Mouse (Mus musculus) heart, embryonic 16.5 days (tissue): ENCODE measurements at regions not wholly inside any gene's neighbourhood (a gene's known extent, or its start where the extent isn't known, plus 50 kb on each side); places are given as distances from the start of the nearest gene placed in this dataset.

ENCODE experiments used
- ATAC-seq: fragments of 200-750 bp; cut with Nextera tagmentation; replicated peaks from 2 replicates; pipeline ENCODE4 v1.8.0; 2017; ENCODE audit warnings: moderate number of reproducible peaks; ENCODE audit not compliant: insufficient read depth, low FRiP score; ENCODE audit errors: extremely low read depth
- H3K27ac ChIP-seq: fragments of 300-500 bp; sonication (generic); 2 replicates; pipeline ENCODE4 v1.5.1; 2014; ENCODE audit warnings: mild to moderate bottlenecking, low read length, control low read depth, moderate library complexity
- H3K27me3 ChIP-seq: fragments of 300-500 bp; sonication (generic); 2 replicates; pipeline ENCODE4 v1.6.1; 2014; ENCODE audit warnings: low read length, mixed read lengths; ENCODE audit not compliant: control insufficient read depth, insufficient read depth
- H3K36me3 ChIP-seq: fragments of 300-500 bp; sonication (generic); 2 replicates; pipeline ENCODE4 v1.6.1; 2014; ENCODE audit not compliant: control insufficient read depth, insufficient read depth
- H3K4me1 ChIP-seq: fragments of 300-500 bp; sonication (generic); 2 replicates; pipeline ENCODE4 v1.6.1; 2014; ENCODE audit warnings: low read length, mixed read lengths; ENCODE audit not compliant: control insufficient read depth, insufficient read depth
- H3K4me2 ChIP-seq: fragments of 300-500 bp; sonication (generic); 2 replicates; pipeline ENCODE4 v1.6.1; 2014; ENCODE audit warnings: low read depth, mild to moderate bottlenecking, control low read depth, low read length
- H3K4me3 ChIP-seq: fragments of 300-500 bp; sonication (generic); 2 replicates; pipeline ENCODE4 v1.5.1; 2014; ENCODE audit warnings: mild to moderate bottlenecking, control low read depth, low read length
- H3K9ac ChIP-seq: fragments of 300-500 bp; sonication (generic); 2 replicates; pipeline ENCODE4 v1.6.1; 2014; ENCODE audit warnings: low read length, control low read depth
- H3K9me3 ChIP-seq: fragments of 300-500 bp; sonication (generic); replicated peaks from 2 replicates; pipeline ENCODE4 v1.6.1; 2016; ENCODE audit warnings: low read length; ENCODE audit not compliant: control insufficient read depth
- WGBS: fragments of 180-500 bp; shearing (Covaris S2); extraction: QIAGEN DNeasy Blood & Tissue Kit; methylation state at CpG from one replicate; pipeline ENCODE4 v1.1.7; 2014; 5-methylcytosine and 5-hydroxymethylcytosine counted together

GRCm38 (mm10) chr8:30522806-30523462, 2905.6 kb upstream of the 5930422O12Rik start:
- no peak overlapping the region for H3K27ac ChIP-seq
- H3K9me3 ChIP-seq = no peaks in the 10 kb centered on the region
- H3K36me3 ChIP-seq = no peaks in the 10 kb centered on the region
- H3K27me3 ChIP-seq = no peaks in the 10 kb centered on the region
- no peak overlapping the region for H3K9ac ChIP-seq
- no peaks in the 10 kb centered on the region for H3K4me1 ChIP-seq
- no peak overlapping the region for H3K4me3 ChIP-seq
- H3K4me2 ChIP-seq = no peak overlapping the region
- 48% methylated on average over 10 of the region's 10 CpGs for WGBS
- no peak for ATAC-seq

GRCm38 (mm10) chr8:30532862-30533500, 2895.5 kb upstream of the 5930422O12Rik start:
- WGBS = 50% methylated on average over 3 of the region's 3 CpGs
- H3K4me3 ChIP-seq = no peak overlapping the region
- H3K36me3 ChIP-seq = no peaks in the 10 kb centered on the region
- no peak for ATAC-seq
- H3K9ac ChIP-seq = no peak overlapping the region
- H3K27me3 ChIP-seq = no peaks in the 10 kb centered on the region
- no peak overlapping the region for H3K27ac ChIP-seq
- H3K4me1 ChIP-seq = no peaks in the 10 kb centered on the region
- no peaks in the 10 kb centered on the region for H3K9me3 ChIP-seq
- H3K4me2 ChIP-seq = no peak overlapping the region

GRCm38 (mm10) chr8:30533501-30533870, 2895.0 kb upstream of the 5930422O12Rik start:
- no peak for ATAC-seq
- no peaks in the 10 kb centered on the region for H3K27me3 ChIP-seq
- H3K4me2 ChIP-seq = no peak overlapping the region
- no peak overlapping the region for H3K4me3 ChIP-seq
- H3K9me3 ChIP-seq = no peaks in the 10 kb centered on the region
- whole genome bisulfite sequencing = 76% methylated on average over 3 of the region's 3 CpGs
- no peaks in the 10 kb centered on the region for H3K36me3 ChIP-seq
- H3K4me1 ChIP-seq = no peaks in the 10 kb centered on the region
- H3K9ac ChIP-seq = no peak overlapping the region
- H3K27ac ChIP-seq = no peak overlapping the region

DNA sequence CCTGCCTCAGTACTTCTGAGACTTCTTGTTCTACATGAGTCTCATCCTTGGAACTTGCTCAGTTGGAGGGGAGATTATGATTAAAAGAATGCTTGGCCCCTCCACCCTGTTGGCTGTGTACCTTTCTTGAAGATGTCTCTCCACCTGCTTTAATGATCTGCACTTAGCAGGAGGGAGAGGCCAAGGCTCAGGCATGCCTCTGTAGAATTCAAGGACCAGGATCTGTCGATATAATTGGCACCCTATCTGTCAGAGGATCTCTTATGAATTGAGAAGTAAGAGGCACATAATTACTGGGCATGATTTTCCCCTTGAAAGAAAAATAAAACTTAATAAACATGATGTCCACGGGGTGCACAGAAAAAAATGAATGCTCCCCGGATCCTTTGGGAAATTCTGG, 2893.1 kb upstream of the 5930422O12Rik start:
- Histone ChIP-seq H3K4me1 (no peaks in the 10 kb centered on the region), H3K4me2 (no peak overlapping the region), H3K4me3 (no peak overlapping the region), H3K27me3 (no peaks in the 10 kb centered on the region), H3K36me3 (no peaks in the 10 kb centered on the region), H3K27ac (no peak overlapping the region), H3K9ac (no peak overlapping the region), H3K9me3 (no peaks in the 10 kb centered on the region)
- WGBS = 70% methylated on average over 3 of the region's 3 CpGs
- ATAC-seq = no peak

DNA sequence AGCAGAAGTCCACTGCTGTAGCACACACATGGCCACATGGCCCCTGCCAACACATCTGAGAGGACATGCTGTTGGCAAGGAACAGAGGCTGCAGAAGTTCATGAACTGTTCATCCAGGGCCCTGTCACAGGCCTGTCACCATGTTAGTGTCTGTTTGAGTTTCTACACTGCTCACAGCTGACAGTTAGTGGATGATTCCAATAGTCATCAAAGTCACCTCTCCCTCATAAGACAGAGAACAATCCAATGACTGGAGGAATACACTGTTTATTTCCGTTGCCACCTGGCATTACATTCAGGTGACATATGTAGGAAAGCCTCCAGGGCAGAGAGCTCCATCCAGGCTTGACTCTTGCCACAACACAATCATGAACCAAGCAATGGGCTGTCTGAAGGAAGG, 2886.3 kb upstream of the 5930422O12Rik start:
- Histone ChIP-seq H3K36me3 (no peaks in the 10 kb centered on the region), H3K4me2 (no peak overlapping the region), H3K4me1 (no peaks in the 10 kb centered on the region), H3K27me3 (no peaks in the 10 kb centered on the region), H3K4me3 (no peak overlapping the region), H3K27ac (no peak overlapping the region), H3K9ac (no peak overlapping the region), H3K9me3 (no peaks in the 10 kb centered on the region)
- WGBS = 76% methylated on average over 1 of the region's 1 CpGs
- no peak for ATAC-seq

DNA sequence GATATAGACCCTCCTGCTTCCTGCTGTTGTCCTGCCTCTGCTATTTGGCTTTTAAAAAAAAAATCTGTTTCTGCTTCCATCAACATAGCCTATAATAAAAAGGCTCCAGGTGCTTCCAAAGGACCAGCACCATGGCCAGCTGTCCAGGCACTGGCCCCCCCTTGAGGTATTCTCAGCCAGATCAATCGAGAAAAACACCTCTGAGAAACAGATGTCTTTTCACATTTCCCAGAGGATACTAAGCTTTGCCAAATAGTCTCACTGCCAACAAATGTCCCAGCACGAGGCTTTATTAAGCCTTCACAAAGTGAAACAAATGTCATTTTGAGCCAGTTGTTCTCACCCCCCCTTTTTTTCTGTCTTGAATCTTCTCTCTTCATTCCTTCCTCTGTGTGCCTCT, 2880.7 kb upstream of the 5930422O12Rik start:
- Histone ChIP-seq H3K4me1 (no peaks in the 10 kb centered on the region), H3K36me3 (no peaks in the 10 kb centered on the region), H3K4me2 (no peak overlapping the region), H3K9me3 (no peaks in the 10 kb centered on the region), H3K27ac (no peak overlapping the region), H3K4me3 (no peak overlapping the region), H3K27me3 (no peaks in the 10 kb centered on the region), H3K9ac (no peak overlapping the region)
- WGBS = 14% methylated on average over 2 of the region's 2 CpGs
- ATAC-seq = no peak

- H3K4me2 ChIP-seq = no peak overlapping the region
- no peaks in the 10 kb centered on the region for H3K4me1 ChIP-seq
- ATAC-seq = no peak
- H3K27ac ChIP-seq = no peak overlapping the region
- H3K9ac ChIP-seq = no peak overlapping the region
- no peaks in the 10 kb centered on the region for H3K27me3 ChIP-seq
- H3K9me3 ChIP-seq = no peaks in the 10 kb centered on the region
- no peaks in the 10 kb centered on the region for H3K36me3 ChIP-seq
- 71% methylated on average over 1 of the region's 1 CpGs for WGBS
- no peak overlapping the region for H3K4me3 ChIP-seq
Measured at GRCm38 (mm10) chr8:30551051-30551450, 2877.5 kb upstream of the 5930422O12Rik start.

GRCm38 (mm10) chr8:30557429-30557828, 2871.1 kb upstream of the 5930422O12Rik start:
- Histone ChIP-seq H3K4me1 (no peaks in the 10 kb centered on the region), H3K9me3 (no peaks in the 10 kb centered on the region), H3K27ac (no peak overlapping the region), H3K4me3 (no peak overlapping the region), H3K4me2 (no peak overlapping the region), H3K27me3 (no peaks in the 10 kb centered on the region), H3K36me3 (no peaks in the 10 kb centered on the region), H3K9ac (no peak overlapping the region)
- ATAC-seq = no peak

GRCm38 (mm10) chr8:30561323-30562207, 2866.9 kb upstream of the 5930422O12Rik start:
- Histone ChIP-seq H3K4me2 (no peak overlapping the region), H3K9me3 (no peaks in the 10 kb centered on the region), H3K36me3 (no peaks in the 10 kb centered on the region), H3K4me1 (no peaks in the 10 kb centered on the region), H3K9ac (no peak overlapping the region), H3K4me3 (no peak overlapping the region), H3K27me3 (no peaks in the 10 kb centered on the region), H3K27ac (no peak overlapping the region)
- no peak for ATAC-seq
- WGBS = 67% methylated on average over 8 of the region's 8 CpGs
